Mouse (Mus musculus): ENCODE measurements at regions not wholly inside any gene's neighbourhood (a gene's known extent, or its start where the extent isn't known, plus 50 kb on each side); places are given as distances from the start of the nearest gene placed in this dataset.

- DNase-seq (ENCODE audit: low read depth, low spot score), result no peak
Observed at GRCm38 (mm10) chr9:84408260-84409203, 483.6 kb downstream of the Bckdhb start.

Measured in WW6 (cell line).